Mouse (Mus musculus): Measurements from ENCODE around the gene Galk1. TPM values are rescaled to one million over a fixed set of nuclear protein-coding genes. Genes with fewer than 3 reads are reported as not detected.

Gene Galk1
- polyA plus RNA-seq, 1 experiment from 2014 or later, result 166 TPM

GRCm38 (mm10) chr11:116008832-116009375, 3.6 kb downstream of the Galk1 start:
- peaks cover 33% of the 10 kb centered on the region for H3K36me3 ChIP-seq (ENCODE audit: control insufficient read depth, insufficient read depth, low read length)
- 92% methylated on average over 13 of the region's 13 CpGs for WGBS
- no peak for ATAC-seq (ENCODE audit: low FRiP score, low TSS enrichment)
- H3K4me3 ChIP-seq (ENCODE audit: low read length), result no peak overlapping the region
- H3K4me2 ChIP-seq (replicated peaks; ENCODE audit: low read depth, low read length), result no peak overlapping the region
- H3K9ac ChIP-seq (ENCODE audit: low read depth, low read length), result no peak overlapping the region
- H3K27me3 ChIP-seq (ENCODE audit: control insufficient read depth, insufficient read depth, low read length), result no peaks in the 10 kb centered on the region
- peaks cover 28% of the 10 kb centered on the region for H3K4me1 ChIP-seq (ENCODE audit: control insufficient read depth, insufficient read depth, low read length)
- H3K27ac ChIP-seq (ENCODE audit: low read depth, low read length), result no peak overlapping the region
- H3K9me3 ChIP-seq (ENCODE audit: control insufficient read depth, low read length), result no peaks in the 10 kb centered on the region

GRCm38 (mm10) chr11:116008411-116008810, 4.1 kb downstream of the Galk1 start:
- H3K4me1 ChIP-seq (ENCODE audit: control insufficient read depth, insufficient read depth, low read length), result peaks cover 28% of the 10 kb centered on the region

DNA sequence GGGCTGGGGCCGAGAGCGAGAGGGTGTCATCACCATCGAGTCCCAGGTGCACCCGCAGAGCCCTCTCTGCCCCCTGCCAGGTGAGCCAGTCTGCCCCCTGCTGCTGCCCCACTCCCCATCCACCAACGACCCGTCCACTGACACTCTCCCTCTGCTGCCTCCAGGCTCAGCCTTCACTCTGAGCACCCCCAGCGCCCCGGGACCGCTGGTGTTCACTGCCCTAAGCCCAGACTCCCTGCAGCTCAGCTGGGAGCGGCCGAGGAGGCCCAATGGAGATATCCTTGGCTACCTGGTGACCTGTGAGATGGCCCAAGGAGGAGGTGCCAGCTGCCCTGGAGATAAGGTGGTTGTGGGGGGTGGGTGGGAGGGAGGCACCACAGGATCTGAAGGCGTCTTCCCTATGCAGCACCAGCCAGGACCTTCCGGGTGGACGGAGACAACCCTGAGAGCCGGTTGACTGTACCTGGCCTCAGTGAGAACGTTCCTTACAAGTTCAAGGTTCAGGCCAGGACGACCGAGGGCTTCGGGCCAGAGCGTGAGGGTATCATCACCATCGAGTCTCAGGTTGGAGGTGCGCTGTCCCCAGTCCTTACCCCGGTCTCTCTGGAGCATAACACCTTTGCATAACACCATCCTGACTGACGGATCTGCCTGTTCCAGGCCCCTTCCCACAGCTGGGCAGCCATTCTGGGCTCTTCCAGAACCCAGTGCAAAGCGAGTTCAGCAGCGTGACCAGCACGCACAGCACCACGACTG, 5.2 kb downstream of the Galk1 start:
- H3K4me2 ChIP-seq (replicated peaks; ENCODE audit: low read depth, low read length), result no peak overlapping the region
- H3K4me1 ChIP-seq (ENCODE audit: control insufficient read depth, insufficient read depth, low read length), result peaks cover 28% of the 10 kb centered on the region
- H3K9me3 ChIP-seq (ENCODE audit: control insufficient read depth, low read length), result no peaks in the 10 kb centered on the region
- no peak overlapping the region for H3K9ac ChIP-seq (ENCODE audit: low read depth, low read length)
- H3K4me3 ChIP-seq (ENCODE audit: low read length), result no peak overlapping the region
- ATAC-seq (ENCODE audit: low FRiP score, low TSS enrichment), result no peak
- 87% methylated on average over 28 of the region's 28 CpGs for WGBS
- peaks cover 33% of the 10 kb centered on the region for H3K36me3 ChIP-seq (ENCODE audit: control insufficient read depth, insufficient read depth, low read length)
- no peak overlapping the region for H3K27ac ChIP-seq (ENCODE audit: low read depth, low read length)
- no peaks in the 10 kb centered on the region for H3K27me3 ChIP-seq (ENCODE audit: control insufficient read depth, insufficient read depth, low read length)

More at GRCm38 (mm10) chr11:116008411-116008810, 4.1 kb downstream of the Galk1 start:
- Histone ChIP-seq H3K4me3 (ENCODE audit: low read length) (no peak overlapping the region), H3K4me2 (replicated peaks; ENCODE audit: low read depth, low read length) (no peak overlapping the region), H3K9ac (ENCODE audit: low read depth, low read length) (no peak overlapping the region), H3K27me3 (ENCODE audit: control insufficient read depth, insufficient read depth, low read length) (no peaks in the 10 kb centered on the region), H3K9me3 (ENCODE audit: control insufficient read depth, low read length) (no peaks in the 10 kb centered on the region), H3K36me3 (ENCODE audit: control insufficient read depth, insufficient read depth, low read length) (peaks cover 33% of the 10 kb centered on the region), H3K27ac (ENCODE audit: low read depth, low read length) (no peak overlapping the region)
- no peak for ATAC-seq (ENCODE audit: low FRiP score, low TSS enrichment)
- 91% methylated on average over 11 of the region's 11 CpGs for WGBS

- ATAC-seq (ENCODE audit: low FRiP score, low TSS enrichment), result peak; percentile 30
- Histone ChIP-seq H3K27me3 (ENCODE audit: control insufficient read depth, insufficient read depth, low read length) (no peaks in the 10 kb centered on the region), H3K9ac (ENCODE audit: low read depth, low read length) (peak overlapping the region; percentile 61; the same call in 1 of the 2 replicates), H3K4me2 (replicated peaks; ENCODE audit: low read depth, low read length) (peak overlapping the region; percentile 73), H3K9me3 (ENCODE audit: control insufficient read depth, low read length) (no peaks in the 10 kb centered on the region), H3K4me3 (ENCODE audit: low read length) (peak overlapping the region; percentile 38; the same call in 1 of the 2 replicates), H3K36me3 (ENCODE audit: control insufficient read depth, insufficient read depth, low read length) (peaks cover 33% of the 10 kb centered on the region), H3K27ac (ENCODE audit: low read depth, low read length) (no peak overlapping the region), H3K4me1 (ENCODE audit: control insufficient read depth, insufficient read depth, low read length) (peaks cover 22% of the 10 kb centered on the region)
- 60% methylated on average over 9 of the region's 9 CpGs for WGBS
These were observed 6.7 kb downstream of the Galk1 start for GRCm38 (mm10) chr11:116005701-116006419.

DNA sequence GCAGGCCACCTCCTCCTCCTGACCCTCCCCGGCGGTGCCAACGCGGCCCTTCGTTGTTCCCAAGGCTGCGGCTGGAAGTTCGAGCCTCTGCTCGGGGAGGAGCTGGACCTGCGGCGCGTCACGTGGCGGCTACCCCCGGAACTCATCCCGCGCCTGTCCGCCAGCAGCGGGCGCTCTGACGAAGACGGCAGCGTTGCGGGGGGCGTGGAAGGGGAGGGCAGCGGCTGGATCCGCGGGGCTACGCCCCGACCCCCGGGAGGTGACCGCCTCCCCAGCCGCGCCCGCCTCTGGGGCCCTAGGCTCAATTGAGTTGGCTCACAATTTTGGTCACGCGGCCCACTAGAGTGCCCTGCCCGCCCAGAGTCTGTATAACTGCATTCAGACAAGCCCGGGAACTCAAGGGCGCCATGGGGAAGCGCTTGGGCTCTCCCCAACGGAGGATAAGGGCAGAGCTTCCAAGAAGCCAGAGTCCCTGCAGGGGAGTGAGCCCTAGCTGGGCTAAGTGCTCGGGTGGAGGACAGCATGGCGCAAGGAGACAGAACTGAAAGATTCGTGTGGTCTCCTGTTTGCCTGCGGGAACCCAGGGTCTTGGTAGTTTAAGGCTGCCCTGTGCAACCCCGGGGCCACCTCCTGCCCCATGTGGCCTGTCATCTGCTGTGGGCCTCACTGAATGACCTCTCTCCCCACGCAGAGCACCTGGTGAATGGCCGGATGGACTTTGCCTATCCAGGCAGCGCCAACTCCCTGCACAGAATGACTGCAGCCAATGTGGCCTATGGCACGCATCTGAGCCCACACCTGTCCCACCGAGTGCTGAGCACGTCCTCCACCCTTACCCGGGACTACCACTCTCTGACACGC, 7.4 kb downstream of the Galk1 start:
- Histone ChIP-seq H3K36me3 (ENCODE audit: control insufficient read depth, insufficient read depth, low read length) (peaks cover 27% of the 10 kb centered on the region), H3K27ac (ENCODE audit: low read depth, low read length) (peak overlapping the region; percentile 65), H3K9ac (ENCODE audit: low read depth, low read length) (peak overlapping the region; percentile 61), H3K4me1 (ENCODE audit: control insufficient read depth, insufficient read depth, low read length) (peaks cover 22% of the 10 kb centered on the region), H3K9me3 (ENCODE audit: control insufficient read depth, low read length) (no peaks in the 10 kb centered on the region), H3K4me3 (ENCODE audit: low read length) (peak overlapping the region; percentile 38), H3K4me2 (replicated peaks; ENCODE audit: low read depth, low read length) (peak overlapping the region; percentile 73), H3K27me3 (ENCODE audit: control insufficient read depth, insufficient read depth, low read length) (no peaks in the 10 kb centered on the region)
- peak; percentile 65 for ATAC-seq (ENCODE audit: low FRiP score, low TSS enrichment)
- 4% methylated on average over 53 of the region's 54 CpGs for WGBS

- H3K4me3 ChIP-seq (ENCODE audit: low read length), result peak overlapping the region; percentile 38
- 33% methylated on average over 8 of the region's 8 CpGs for WGBS
- no peak for ATAC-seq (ENCODE audit: low FRiP score, low TSS enrichment)
- peaks cover 22% of the 10 kb centered on the region for H3K4me1 ChIP-seq (ENCODE audit: control insufficient read depth, insufficient read depth, low read length)
- H3K9ac ChIP-seq (ENCODE audit: low read depth, low read length), result peak overlapping the region; percentile 61
- peak overlapping the region; percentile 73 for H3K4me2 ChIP-seq (replicated peaks; ENCODE audit: low read depth, low read length)
- no peaks in the 10 kb centered on the region for H3K27me3 ChIP-seq (ENCODE audit: control insufficient read depth, insufficient read depth, low read length)
- peak overlapping the region; percentile 65 for H3K27ac ChIP-seq (ENCODE audit: low read depth, low read length)
- no peaks in the 10 kb centered on the region for H3K9me3 ChIP-seq (ENCODE audit: control insufficient read depth, low read length)
- H3K36me3 ChIP-seq (ENCODE audit: control insufficient read depth, insufficient read depth, low read length), result peaks cover 20% of the 10 kb centered on the region
These were observed 8.2 kb downstream of the Galk1 start for GRCm38 (mm10) chr11:116004186-116004823.

- no peaks in the 10 kb centered on the region for H3K9me3 ChIP-seq (ENCODE audit: control insufficient read depth, low read length)
- no peak overlapping the region for H3K4me2 ChIP-seq (replicated peaks; ENCODE audit: low read depth, low read length)
- WGBS, result 84% methylated on average over 3 of the region's 3 CpGs
These were observed 9.6 kb downstream of the Galk1 start for GRCm38 (mm10) chr11:116002894-116003293.

GRCm38 (mm10) chr11:116001725-116002124, 10.8 kb downstream of the Galk1 start:
- no peak overlapping the region for H3K27ac ChIP-seq (ENCODE audit: low read depth, low read length)
- H3K4me1 ChIP-seq (ENCODE audit: control insufficient read depth, insufficient read depth, low read length), result peaks cover 27% of the 10 kb centered on the region
- ATAC-seq (ENCODE audit: low FRiP score, low TSS enrichment), result no peak
- H3K27me3 ChIP-seq (ENCODE audit: control insufficient read depth, insufficient read depth, low read length), result no peaks in the 10 kb centered on the region
- 66% methylated on average over 6 of the region's 6 CpGs for WGBS
- no peaks in the 10 kb centered on the region for H3K9me3 ChIP-seq (ENCODE audit: control insufficient read depth, low read length)
- no peak overlapping the region for H3K9ac ChIP-seq (ENCODE audit: low read depth, low read length)
- H3K4me3 ChIP-seq (ENCODE audit: low read length), result no peak overlapping the region
- H3K36me3 ChIP-seq (ENCODE audit: control insufficient read depth, insufficient read depth, low read length), result no peaks in the 10 kb centered on the region; the same call in 1 of the 2 replicates
- H3K4me2 ChIP-seq (replicated peaks; ENCODE audit: low read depth, low read length), result no peak overlapping the region

More at GRCm38 (mm10) chr11:116002894-116003293, 9.6 kb downstream of the Galk1 start:
- no peak overlapping the region for H3K9ac ChIP-seq (ENCODE audit: low read depth, low read length)
- ATAC-seq (ENCODE audit: low FRiP score, low TSS enrichment), result no peak
- H3K36me3 ChIP-seq (ENCODE audit: control insufficient read depth, insufficient read depth, low read length), result peaks cover 9% of the 10 kb centered on the region
- peaks cover 27% of the 10 kb centered on the region for H3K4me1 ChIP-seq (ENCODE audit: control insufficient read depth, insufficient read depth, low read length)
- no peak overlapping the region for H3K27ac ChIP-seq (ENCODE audit: low read depth, low read length)
- no peaks in the 10 kb centered on the region for H3K27me3 ChIP-seq (ENCODE audit: control insufficient read depth, insufficient read depth, low read length)
- H3K4me3 ChIP-seq (ENCODE audit: low read length), result no peak overlapping the region
